Mouse (Mus musculus): Measurements from ENCODE around the gene Nectin3.

- TF ChIP-seq CTCF (IDR thresholded peaks at IDR 0.05; ENCODE audit: insufficient read depth, low read depth, low read length), result no peak
- TF ChIP-seq POLR2A (IDR thresholded peaks at IDR 0.05; ENCODE audit: insufficient read depth, low read depth, low read length), result no peak
Observed at GRCm38 (mm10) chr16:46406844-46407639, 91.3 kb downstream of the Nectin3 start.

Measured in olfactory bulb, adult 2 months (tissue).